Mouse (Mus musculus) lung, postnatal 25 days (tissue): ENCODE measurements around the gene Oard1.

ENCODE experiments used
- DNase-seq: peaks from one replicate; pipeline ENCODE4 v3.0.0; 2022; ENCODE audit warnings: low spot score

The Oard1 gene

GRCm38 (mm10) chr17:48436487-48436886 lies 26.7 kb downstream of the Oard1 start:
- DNase-seq = no peak

DNA sequence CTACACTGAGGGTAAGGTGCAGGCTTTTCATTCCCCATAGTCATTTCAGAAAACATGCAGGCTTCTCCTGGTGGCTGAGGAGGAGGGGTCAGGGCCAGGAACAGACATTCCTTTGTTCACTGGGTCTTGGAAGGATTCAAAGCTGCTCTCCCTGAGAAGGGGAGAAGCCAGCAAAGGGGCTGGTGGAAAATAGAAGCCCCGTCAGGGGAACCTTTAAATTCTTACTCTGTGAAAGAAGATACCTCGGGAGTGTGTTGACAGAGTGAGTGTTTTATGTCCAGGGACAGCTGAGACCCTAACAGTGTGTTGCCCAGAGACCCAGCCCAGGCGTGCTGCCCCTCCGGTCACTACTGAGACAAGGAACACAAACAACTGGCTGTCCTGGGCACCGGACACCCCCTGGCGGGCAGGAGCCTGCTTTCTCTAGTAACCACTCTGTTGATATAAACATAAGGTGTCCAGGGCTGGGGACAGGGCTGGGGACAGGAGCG lies 27.7 kb downstream of the Oard1 start:
- DNase-seq = no peak

DNA sequence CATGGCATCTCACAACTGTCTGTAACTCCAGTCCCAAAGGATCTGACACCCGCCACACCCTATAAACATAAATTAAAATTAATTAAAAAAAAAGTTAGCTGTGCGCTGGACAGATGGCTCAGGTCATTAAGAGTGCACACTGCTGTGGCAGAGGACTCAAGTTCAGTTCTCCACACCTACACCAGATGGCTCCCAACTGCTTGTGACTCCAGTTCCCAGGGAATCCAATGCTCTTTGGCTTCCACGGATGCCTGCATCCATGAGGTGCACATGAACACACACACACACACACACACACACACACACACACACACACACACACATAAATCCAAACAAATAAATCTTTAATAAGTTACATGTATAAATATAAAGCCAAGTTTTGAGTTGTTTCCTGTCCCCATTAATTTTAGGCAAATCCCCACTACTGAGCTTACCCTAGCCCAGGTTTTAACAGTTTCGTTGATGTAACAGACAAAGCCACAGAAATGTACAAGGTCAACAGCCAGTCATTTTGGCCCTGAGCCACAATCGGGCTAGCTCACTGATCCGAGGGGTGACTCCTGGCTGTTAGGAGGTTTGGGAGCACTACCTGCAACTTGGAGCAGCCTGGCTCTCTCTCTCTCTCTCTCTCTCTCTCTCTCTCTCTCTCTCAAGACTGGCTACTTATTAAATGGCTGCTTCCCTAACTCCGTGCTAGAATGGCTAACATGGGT lies 33.1 kb downstream of the Oard1 start:
- DNase-seq = no peak

DNA sequence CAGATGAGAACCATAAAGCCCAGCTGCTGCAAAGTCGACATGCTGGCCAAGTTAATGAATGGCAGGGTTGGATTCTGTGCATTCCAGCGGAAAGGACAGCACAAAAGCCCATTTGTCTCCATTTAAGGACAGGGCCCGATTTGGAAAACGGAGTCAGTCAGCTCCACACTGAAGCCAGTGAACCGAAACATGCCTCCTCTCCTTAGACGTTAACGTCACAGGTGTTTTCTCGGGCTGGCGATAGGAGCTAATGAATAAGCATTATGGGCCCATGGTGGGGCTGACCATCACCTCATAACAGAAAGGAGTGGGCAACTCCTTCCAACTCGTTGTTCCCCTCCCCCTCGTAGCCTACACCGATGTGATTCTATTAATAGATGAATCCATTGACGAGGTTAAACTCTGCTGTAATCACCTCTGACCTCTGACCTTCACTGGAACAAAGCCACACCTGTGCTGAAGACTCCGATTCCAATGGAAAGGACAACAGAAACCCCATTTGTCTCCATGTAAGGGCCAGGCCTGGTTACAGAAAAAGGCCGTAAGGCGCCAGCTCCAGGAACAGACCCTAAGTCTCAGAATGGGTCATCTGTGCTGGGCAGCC lies 33.8 kb downstream of the Oard1 start:
- no peak for DNase-seq

DNA sequence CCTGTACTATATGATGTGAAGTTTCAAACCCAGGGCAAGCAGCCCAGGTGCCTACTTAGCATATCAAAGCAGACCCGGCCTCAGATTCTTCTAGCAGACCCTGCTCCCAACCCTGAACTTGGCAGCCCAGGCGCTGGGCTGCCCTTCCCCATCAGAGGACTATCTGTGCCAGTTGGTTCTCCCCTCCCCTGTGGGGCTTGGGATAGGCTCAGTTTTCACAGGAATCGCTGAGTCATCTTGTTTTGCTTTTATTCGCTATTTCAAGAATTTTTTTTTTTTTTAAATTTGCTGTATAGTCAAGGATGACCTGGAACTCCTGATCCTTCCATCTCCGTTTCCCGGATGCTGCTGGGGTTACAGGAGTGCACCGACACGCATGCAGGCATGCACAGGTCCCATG lies 37.9 kb downstream of the Oard1 start:
- no peak for DNase-seq

- no peak for DNase-seq
Measured at GRCm38 (mm10) chr17:48450666-48451352, 41.0 kb downstream of the Oard1 start.

GRCm38 (mm10) chr17:48451353-48451675 lies 41.5 kb downstream of the Oard1 start, which contains the start of gene Tspo2:
Gene Tspo2 (minus strand): TSS chr17:48451522.
- no peak for DNase-seq

- DNase-seq = no peak
Measured at GRCm38 (mm10) chr17:48451753-48452444, 42.1 kb downstream of the Oard1 start.

- no peak for DNase-seq
Measured at GRCm38 (mm10) chr17:48453489-48453888, 43.7 kb downstream of the Oard1 start.

DNA sequence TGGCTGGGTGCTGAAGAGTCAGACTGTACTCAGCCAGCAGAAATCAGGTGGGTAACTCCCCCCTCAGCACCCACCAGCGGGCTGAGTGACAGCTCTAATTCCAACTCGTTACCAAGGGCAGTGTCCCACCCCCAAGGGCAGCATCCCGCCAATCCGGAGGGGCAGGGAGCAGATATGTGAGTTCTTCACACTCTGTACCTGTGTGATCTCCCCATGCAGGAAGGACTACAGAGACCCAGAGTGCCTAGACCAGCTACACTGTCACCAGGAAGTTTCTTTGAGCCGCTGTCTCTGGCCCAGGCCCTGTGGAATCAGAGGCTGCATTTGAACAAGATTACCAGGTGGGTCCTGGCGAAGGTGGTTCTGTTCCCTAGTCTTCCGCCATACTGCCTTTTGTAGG lies 44.4 kb downstream of the Oard1 start:
- no peak for DNase-seq

GRCm38 (mm10) chr17:48454688-48455087 lies 44.9 kb downstream of the Oard1 start, which contains the start of gene Unc5cl:
Gene Unc5cl (plus strand): TSS chr17:48454901.
- peak; percentile 20 for DNase-seq

GRCm38 (mm10) chr17:48455955-48456354 lies 46.1 kb downstream of the Oard1 start:
- no peak for DNase-seq

DNA sequence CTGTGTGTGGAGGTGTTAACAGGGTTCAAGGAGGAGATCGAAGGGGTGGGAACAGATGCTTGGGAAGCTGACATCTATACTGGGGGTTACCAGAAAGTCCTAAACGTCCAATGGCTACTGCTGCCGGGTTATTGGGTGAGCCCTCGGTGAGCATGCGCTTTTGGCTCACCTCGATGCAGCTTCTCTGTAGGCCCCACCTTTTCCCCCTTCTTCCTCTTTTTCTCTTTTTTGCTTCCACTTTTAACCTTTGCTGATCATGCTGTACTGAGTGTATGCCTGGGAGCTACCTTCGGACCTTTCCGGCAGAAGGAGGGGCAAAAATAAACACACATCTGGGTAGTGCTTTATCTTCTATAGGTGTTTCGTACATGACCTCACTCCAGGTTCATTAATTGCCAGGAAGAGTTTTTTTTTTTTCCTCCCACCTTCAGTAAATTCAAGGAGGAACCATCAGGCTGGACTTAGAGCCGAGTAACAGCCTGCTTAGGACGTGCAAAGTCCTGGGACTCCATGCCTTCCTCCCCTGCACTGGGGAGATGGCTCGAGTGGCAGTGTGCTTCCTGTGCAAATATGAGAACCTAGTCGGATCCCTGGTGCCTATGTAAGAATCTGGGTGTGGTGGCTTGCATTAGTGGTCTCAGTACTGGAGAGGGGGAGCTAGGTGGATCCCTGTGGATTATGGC lies 48.3 kb downstream of the Oard1 start:
- no peak for DNase-seq

- DNase-seq = no peak
Measured at GRCm38 (mm10) chr17:48462096-48462495, 52.3 kb downstream of the Oard1 start.

- no peak for DNase-seq
Measured at GRCm38 (mm10) chr17:48463391-48463790, 53.6 kb downstream of the Oard1 start.
